Mouse (Mus musculus) thymus, adult 2 months (tissue): Measurements from ENCODE around the gene Spocd1.

Experiments
- CTCF ChIP-seq: fragments of 200-500 bp; IDR thresholded peaks from 2 replicates; pipeline ENCODE4 v1.5.1; 2012; ENCODE audit warnings: mild to moderate bottlenecking, control low read depth, low read length, moderate library complexity, borderline replicate concordance; ENCODE audit not compliant: control insufficient read depth, poor library complexity, insufficient read depth; ENCODE audit errors: extremely low read depth
- POLR2A ChIP-seq: fragments of 200-500 bp; IDR thresholded peaks from 2 replicates; pipeline ENCODE4 v1.6.1; 2012; ENCODE audit warnings: mild to moderate bottlenecking, low read length, control low read depth, moderate library complexity; ENCODE audit not compliant: control insufficient read depth, poor library complexity, insufficient read depth; ENCODE audit errors: extremely low read depth

DNA sequence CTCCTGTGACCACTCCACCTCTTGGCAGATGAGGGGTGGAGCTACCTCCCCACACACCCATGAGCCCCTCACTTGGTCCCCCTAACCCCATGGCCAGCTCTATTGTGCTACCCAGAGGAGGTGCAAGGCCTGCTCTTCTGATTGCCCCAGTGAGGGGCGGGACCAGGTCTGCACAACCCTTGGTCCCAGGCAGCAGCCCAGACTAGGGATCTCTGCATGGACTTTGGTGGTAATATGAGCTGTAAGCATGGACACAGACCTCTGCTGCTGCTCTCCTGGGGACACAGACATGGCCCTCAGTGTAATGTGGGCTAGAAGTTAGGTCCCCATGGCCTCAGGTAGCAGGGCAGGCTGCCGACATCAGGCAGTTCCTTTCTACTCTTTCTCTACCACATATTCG is 24.0 kb upstream of the Spocd1 start:
- TF ChIP-seq POLR2A (no peak), CTCF (no peak)
